Mouse (Mus musculus) CH12.LX (cell line): ENCODE results near the gene Gm20532. TPM values are rescaled to one million over a fixed set of nuclear protein-coding genes. Genes with fewer than 3 reads are reported as not detected.

Experiments used
- DNase-seq: peaks from one replicate; pipeline ENCODE4 v3.0.0-alpha.2; 2013; ENCODE audit errors: extremely low read depth
- H3K27ac ChIP-seq: 2 replicates; pipeline ENCODE4 v1.5.1; 2012; ENCODE audit warnings: low read depth, mild to moderate bottlenecking, control low read depth, moderate library complexity; ENCODE audit not compliant: insufficient read depth
- H3K27me3 ChIP-seq: replicated peaks from 2 replicates; pipeline ENCODE3; 2012; ENCODE audit warnings: inconsistent platforms
- H3K36me3 ChIP-seq, 2 experiments: replicated peaks in 1 of 2; 2 replicates each; pipeline versions ENCODE3 to v1.6.1; 2012; ENCODE audit warnings: inconsistent platforms in 1 of 2, low read length in 1 of 2, mild to moderate bottlenecking in 1 of 2, mixed read lengths in 1 of 2, moderate library complexity in 1 of 2; ENCODE audit not compliant: control insufficient read depth in 1 of 2, insufficient read depth in 1 of 2
- H3K4me1 ChIP-seq, 2 experiments: 2 replicates each; pipeline ENCODE4 v1.6.1; 2012; ENCODE audit warnings: inconsistent platforms in 1 of 2, moderate library complexity in 1 of 2; ENCODE audit not compliant: insufficient read depth in 2 of 2, control insufficient read depth in 1 of 2
- H3K4me2 ChIP-seq: 2 replicates; pipeline ENCODE4 v1.6.1; 2012; ENCODE audit warnings: low read depth, mild to moderate bottlenecking, control low read depth; ENCODE audit not compliant: poor library complexity, insufficient read depth, severe bottlenecking
- H3K4me3 ChIP-seq, 3 experiments: fragments of 150-350 bp in 1 of 3; sonication (generic) in 1 of 3; replicated peaks in 1 of 3; 2 replicates each; pipeline versions ENCODE3 to v1.5.1; 2011 to 2012; ENCODE audit warnings: low read depth in 2 of 3, low read length in 2 of 3, mild to moderate bottlenecking in 2 of 3, moderate library complexity in 2 of 3, control low read depth in 1 of 3, improper control_type of control experiment in 1 of 3, inconsistent platforms in 1 of 3, mixed read lengths in 1 of 3; ENCODE audit not compliant: poor library complexity in 1 of 3
- H3K79me2 ChIP-seq: replicated peaks from 2 replicates; pipeline ENCODE4 v1.6.1; 2012; ENCODE audit warnings: mild to moderate bottlenecking, moderate library complexity; ENCODE audit not compliant: control insufficient read depth, poor library complexity, insufficient read depth, severe bottlenecking; ENCODE audit errors: extremely low read depth
- H3K9ac ChIP-seq: 2 replicates; pipeline ENCODE4 v1.6.1; 2012; ENCODE audit warnings: low read depth, mild to moderate bottlenecking, control low read depth, moderate library complexity; ENCODE audit not compliant: insufficient read depth
- H3K9me3 ChIP-seq: replicated peaks from 2 replicates; pipeline ENCODE3; 2012; ENCODE audit warnings: low read length, inconsistent platforms, mixed read lengths
- BHLHE40 ChIP-seq: IDR thresholded peaks from 2 replicates; pipeline ENCODE4 v1.6.1; 2011; ENCODE audit warnings: mild to moderate bottlenecking, low read depth, low read length, improper control_type of control experiment
- CHD1 ChIP-seq: IDR thresholded peaks from 2 replicates; pipeline ENCODE4 v1.6.1; 2012; ENCODE audit warnings: low read depth, low read length, improper control_type of control experiment, inconsistent platforms
- CHD2 ChIP-seq: IDR thresholded peaks from 2 replicates; pipeline ENCODE4 v1.6.1; 2011; ENCODE audit warnings: low read length, improper control_type of control experiment
- CTCF ChIP-seq, 2 experiments: IDR thresholded peaks in 1 of 2; conservative IDR thresholded peaks in 1 of 2; 2 replicates each; pipeline ENCODE4 v1.5.1; 2011 to 2012; ENCODE audit warnings: low read depth in 2 of 2, low read length in 2 of 2, improper control_type of control experiment in 1 of 2, inconsistent platforms in 1 of 2, mild to moderate bottlenecking in 1 of 2, moderate library complexity in 1 of 2
- E2F4 ChIP-seq: IDR thresholded peaks from 2 replicates; pipeline ENCODE4 v1.6.1; 2011; ENCODE audit warnings: low read depth, low read length, improper control_type of control experiment; ENCODE audit not compliant: insufficient replicate concordance
- ELF1 ChIP-seq: IDR thresholded peaks from 2 replicates; pipeline ENCODE4 v1.6.1; 2014; ENCODE audit warnings: low read depth, mild to moderate bottlenecking, inconsistent platforms, low read length, improper control_type of control experiment
- EP300 ChIP-seq: IDR thresholded peaks from 2 replicates; pipeline ENCODE4 v1.6.1; 2011; ENCODE audit warnings: low read length, improper control_type of control experiment
- ETS1 ChIP-seq: conservative IDR thresholded peaks from 2 replicates; pipeline ENCODE4 v1.6.1; 2012; ENCODE audit warnings: low read depth, mild to moderate bottlenecking, inconsistent platforms, low read length, improper control_type of control experiment, moderate library complexity
- GABPA ChIP-seq: IDR thresholded peaks from 2 replicates; pipeline ENCODE4 v1.6.1; 2012; ENCODE audit warnings: low read depth, low read length, improper control_type of control experiment, inconsistent platforms; ENCODE audit not compliant: insufficient replicate concordance
- HCFC1 ChIP-seq: IDR thresholded peaks from 2 replicates; pipeline ENCODE4 v1.6.1; 2012; ENCODE audit warnings: low read depth, mild to moderate bottlenecking, inconsistent platforms, low read length, improper control_type of control experiment
- IRF4 ChIP-seq: IDR thresholded peaks from 2 replicates; pipeline ENCODE4 v1.6.1; 2014; ENCODE audit warnings: low read depth, mild to moderate bottlenecking, inconsistent platforms, low read length, improper control_type of control experiment
- JUN ChIP-seq: IDR thresholded peaks from 2 replicates; pipeline ENCODE4 v1.6.1; 2011; ENCODE audit warnings: low read depth, mild to moderate bottlenecking, low read length, improper control_type of control experiment, moderate library complexity; ENCODE audit not compliant: insufficient read depth
- JUND ChIP-seq: conservative IDR thresholded peaks from 2 replicates; pipeline ENCODE4 v1.6.1; 2011; ENCODE audit warnings: low read depth, low read length, improper control_type of control experiment
- KAT2A ChIP-seq: IDR thresholded peaks from 2 replicates; pipeline ENCODE4 v1.6.1; 2012; ENCODE audit warnings: low read length, improper control_type of control experiment, inconsistent platforms; ENCODE audit not compliant: insufficient replicate concordance
- MAFK ChIP-seq: IDR thresholded peaks from 2 replicates; pipeline ENCODE4 v1.6.1; 2011; ENCODE audit warnings: low read length, improper control_type of control experiment; ENCODE audit not compliant: insufficient replicate concordance
- MAX ChIP-seq: IDR thresholded peaks from 2 replicates; pipeline ENCODE4 v1.6.1; 2011; ENCODE audit warnings: low read length, improper control_type of control experiment
- MAZ ChIP-seq: IDR thresholded peaks from 2 replicates; pipeline ENCODE4 v1.6.1; 2012; ENCODE audit warnings: low read depth, mild to moderate bottlenecking, inconsistent platforms, low read length, improper control_type of control experiment, moderate library complexity
- MEF2A ChIP-seq: IDR thresholded peaks from 2 replicates; pipeline ENCODE4 v1.6.1; 2014; ENCODE audit warnings: low read depth, mild to moderate bottlenecking, inconsistent platforms, low read length, improper control_type of control experiment, borderline replicate concordance
- MXI1 ChIP-seq: IDR thresholded peaks from 2 replicates; pipeline ENCODE4 v1.6.1; 2011; ENCODE audit warnings: mild to moderate bottlenecking, low read depth, low read length, improper control_type of control experiment
- MYC ChIP-seq: IDR thresholded peaks from 2 replicates; pipeline ENCODE4 v1.6.1; 2011; ENCODE audit warnings: low read depth, mild to moderate bottlenecking, improper control_type of control experiment, low read length
- NELFE ChIP-seq: IDR thresholded peaks from 2 replicates; pipeline ENCODE4 v1.6.1; 2011; ENCODE audit warnings: low read depth, low read length, improper control_type of control experiment
- NRF1 ChIP-seq: IDR thresholded peaks from 2 replicates; pipeline ENCODE4 v1.6.1; 2014; ENCODE audit warnings: low read depth, mild to moderate bottlenecking, inconsistent platforms, low read length, improper control_type of control experiment, moderate library complexity
- PAX5 ChIP-seq: IDR thresholded peaks from 2 replicates; pipeline ENCODE4 v1.6.1; 2012; ENCODE audit warnings: low read length, inconsistent platforms, mixed read lengths
- POLR2A ChIP-seq: IDR thresholded peaks from 2 replicates; pipeline ENCODE4 v1.6.1; 2011; ENCODE audit warnings: low read depth, mild to moderate bottlenecking, improper control_type of control experiment, low read length
- POLR2AphosphoS2 ChIP-seq: IDR thresholded peaks from 2 replicates; pipeline ENCODE4 v1.6.1; 2011; ENCODE audit warnings: low read depth, low read length, improper control_type of control experiment
- RAD21 ChIP-seq: IDR thresholded peaks from 2 replicates; pipeline ENCODE4 v1.6.1; 2011; ENCODE audit warnings: low read depth, mild to moderate bottlenecking, low read length, improper control_type of control experiment, moderate library complexity
- RCOR1 ChIP-seq: conservative IDR thresholded peaks from 2 replicates; pipeline ENCODE4 v1.6.1; 2012; ENCODE audit warnings: low read depth, mild to moderate bottlenecking, inconsistent platforms, low read length, improper control_type of control experiment
- SIN3A ChIP-seq: IDR thresholded peaks from 2 replicates; pipeline ENCODE4 v1.6.1; 2012; ENCODE audit warnings: low read length, improper control_type of control experiment, inconsistent platforms
- SMC3 ChIP-seq: IDR thresholded peaks from 2 replicates; pipeline ENCODE4 v1.6.1; 2011; ENCODE audit warnings: low read depth, low read length, improper control_type of control experiment
- TBP ChIP-seq: conservative IDR thresholded peaks from 2 replicates; pipeline ENCODE4 v1.6.1; 2011; ENCODE audit warnings: low read depth, low read length, improper control_type of control experiment
- TCF12 ChIP-seq: IDR thresholded peaks from 2 replicates; pipeline ENCODE4 v1.6.1; 2014; ENCODE audit warnings: low read depth, mild to moderate bottlenecking, inconsistent platforms, low read length, improper control_type of control experiment
- UBTF ChIP-seq: IDR thresholded peaks from 2 replicates; pipeline ENCODE4 v1.6.1; 2012; ENCODE audit warnings: low read depth, mild to moderate bottlenecking, inconsistent platforms, low read length, improper control_type of control experiment, moderate library complexity
- USF1 ChIP-seq: IDR thresholded peaks from 2 replicates; pipeline ENCODE4 v1.6.1; 2014; ENCODE audit warnings: low read depth, mild to moderate bottlenecking, inconsistent platforms, low read length, improper control_type of control experiment
- USF2 ChIP-seq: conservative IDR thresholded peaks from 2 replicates; pipeline ENCODE4 v1.6.1; 2011; ENCODE audit warnings: low read depth, low read length, improper control_type of control experiment
- ZC3H11A ChIP-seq: IDR thresholded peaks from 2 replicates; pipeline ENCODE4 v1.6.1; 2012; ENCODE audit warnings: low read depth, mild to moderate bottlenecking, inconsistent platforms, low read length, improper control_type of control experiment
- ZKSCAN1 ChIP-seq: IDR thresholded peaks from 2 replicates; pipeline ENCODE4 v1.6.1; 2012; ENCODE audit warnings: low read depth, inconsistent platforms, low read length, improper control_type of control experiment, borderline replicate concordance
- ZMIZ1 ChIP-seq: IDR thresholded peaks from 2 replicates; pipeline ENCODE4 v1.6.1; 2012; ENCODE audit warnings: low read depth, mild to moderate bottlenecking, inconsistent platforms, low read length, improper control_type of control experiment
- ZNF384 ChIP-seq: IDR thresholded peaks from 2 replicates; pipeline ENCODE4 v1.6.1; 2012; ENCODE audit warnings: low read depth, low read length, improper control_type of control experiment, inconsistent platforms
- dilution Hi-C: fragments of 300-500 bp; cut with MboI; formaldehyde crosslinking; loops from 2 replicates; pipeline ENCODE4 v1.14.3; 2020; ENCODE audit warnings: low sequenced_read_pairs; ENCODE audit not compliant: extremely low pct_unique_long_range_greater_than_20kb, extremely low pct_ligation_motif_present
- in situ Hi-C: fragments of 300-500 bp; cut with MboI; formaldehyde crosslinking; loops from 3 replicates; pipeline ENCODE4 v1.14.3; 2019; ENCODE audit warnings: low sequenced_read_pairs, low pct_ligation_motif_present, low pct_unique_long_range_greater_than_20kb, mixed read lengths
- polyA plus RNA-seq: library from polyadenylated mRNA; unstranded; fragments of >175 nt; gene quantifications from 2 replicates; pipeline ENCODE4 v1.2.1, GENCODE M21; 2012; ENCODE audit warnings: low read depth; ENCODE audit not compliant: insufficient read length
- total RNA-seq, 2 experiments: library from RNA; depleted of rRNA; stranded (reverse); fragments of 300-350 nt in 1 of 2; fragments of >200 nt in 1 of 2; gene quantifications; 2 replicates each; pipeline ENCODE4 v1.2.3; 2012 to 2014

The Gm20532 gene
- total and polyA plus RNA-seq, 3 experiments = not detected

- H3K9me3 ChIP-seq = no peaks in the 10 kb centered on the region
- dilution Hi-C loops = no loop called here
- TF ChIP-seq KAT2A (no peak), ZNF384 (no peak), RAD21 (peak; percentile 98), E2F4 (no peak), EP300 (no peak), TBP (no peak), ETS1 (no peak), POLR2A (no peak), NELFE (peak; percentile 38; the same call in 1 of the 2 replicates), ZMIZ1 (no peak), UBTF (no peak), NRF1 (peak; percentile 27; the same call in 1 of the 2 replicates), ZC3H11A (peak; percentile 96), CHD2 (0 out of 2 replicates have a peak, but pooled peaks have one; percentile 39), MEF2A (no peak), USF1 (no peak), HCFC1 (no peak), SIN3A (0 out of 2 replicates have a peak, but pooled peaks have one; percentile 35), CTCF (conservative IDR thresholded peaks at IDR 0.05 in 1 of 2, IDR thresholded peaks at IDR 0.05 in 1 of 2; ENCODE audit: low read depth in 2 of 2, low read length in 2 of 2) (peak; percentile 95 to 98), GABPA (no peak), CHD1 (no peak), USF2 (no peak), MAFK (no peak), ZKSCAN1 (no peak), MAX (no peak), BHLHE40 (no peak), RCOR1 (no peak), POLR2AphosphoS2 (no peak), TCF12 (no peak), JUND (no peak), JUN (no peak), MYC (no peak), ELF1 (peak; percentile 26; the same call in 1 of the 2 replicates), IRF4 (no peak), SMC3 (peak; percentile 99), MAZ (no peak; the same call in 1 of the 2 replicates), MXI1 (no peak), PAX5 (no peak)
- TF ChIP-seq, all 38 proteins: peak for 9
- H3K4me1 ChIP-seq = peaks cover 5 to 27% of the 10 kb centered on the region in 2 experiments
- no peaks in the 10 kb centered on the region for H3K27me3 ChIP-seq
- H3K36me3 ChIP-seq = no peaks in the 10 kb centered on the region
- no peak overlapping the region for H3K9ac ChIP-seq
- in situ Hi-C loops = loop anchor here (5.0 to 10.0 kb wide), 2 partner anchors 234 to 397 kb away; no protein-coding TSS in a partner anchor
- DNase-seq = peak; percentile 64
- no peak overlapping the region for H3K4me2 ChIP-seq
- no peak overlapping the region for H3K4me3 ChIP-seq
- no peak overlapping the region for H3K27ac ChIP-seq
- H3K79me2 ChIP-seq = no peaks in the 10 kb centered on the region
These were observed 25.0 kb upstream of the Gm20532 start for GRCm38 (mm10) chr2:26561351-26562016.
